Mouse (Mus musculus) testis, adult 2 months (tissue): ENCODE results near the gene Tgfa.

Experiments
- CTCF ChIP-seq: fragments of 200-500 bp; IDR thresholded peaks from 2 replicates; pipeline ENCODE4 v1.5.1; 2012; ENCODE audit warnings: low read depth, mild to moderate bottlenecking, inconsistent platforms, low read length, moderate library complexity; ENCODE audit not compliant: control insufficient read depth, insufficient read depth, insufficient replicate concordance
- POLR2A ChIP-seq: fragments of 200-500 bp; IDR thresholded peaks from 2 replicates; pipeline ENCODE4 v1.6.1; 2012; ENCODE audit warnings: low read depth, mild to moderate bottlenecking, inconsistent platforms, low read length, moderate library complexity; ENCODE audit not compliant: control insufficient read depth

GRCm38 (mm10) chr6:86318855-86319254, 123.8 kb downstream of the Tgfa start:
- no peak for TF ChIP-seq CTCF
- no peak for TF ChIP-seq POLR2A
